Mouse (Mus musculus) forebrain, embryonic 13.5 days (tissue): Measurements from ENCODE around the gene F9. TPM values are rescaled to one million over a fixed set of nuclear protein-coding genes. Genes with fewer than 3 reads are reported as not detected.

Experiments used
- polyA plus RNA-seq: library from polyadenylated mRNA; unstranded; fragments of >200 nt; fragmentation: Nextera tagmentation; extraction: Ambion mirVana; gene quantifications from 2 replicates; pipeline ENCODE4 v1.2.1, GENCODE M21; 2015

F9 gene
- polyA plus RNA-seq, 1 experiment from 2014 or later: not detected

Other genes with a start within 250 kb of the F9 start
- 0.67 and 0.69 TPM in 2 replicates for gene Mcf2, start 179.6 kb downstream of the F9 start, polyA plus RNA-seq